Mouse (Mus musculus) thymus, adult 2 months (tissue): ENCODE measurements at regions not wholly inside any gene's neighbourhood (a gene's known extent, or its start where the extent isn't known, plus 50 kb on each side); places are given as distances from the start of the nearest gene placed in this dataset.

Experiments
- DNase-seq: peaks from one replicate; pipeline ENCODE4 v3.0.0; 2021
- H3K27ac ChIP-seq: fragments of 200-500 bp; 2 replicates; pipeline ENCODE4 v1.5.1; 2012; ENCODE audit warnings: low read length, control low read depth; ENCODE audit not compliant: control insufficient read depth, insufficient read depth
- H3K27me3 ChIP-seq: fragments of 200-500 bp; 2 replicates; pipeline ENCODE4 v1.6.1; 2012; ENCODE audit warnings: mild to moderate bottlenecking, low read length, moderate library complexity, mixed read lengths; ENCODE audit not compliant: control insufficient read depth, insufficient read depth
- H3K36me3 ChIP-seq: fragments of 200-500 bp; 2 replicates; pipeline ENCODE4 v1.6.1; 2012; ENCODE audit warnings: mild to moderate bottlenecking, low read length, moderate library complexity; ENCODE audit not compliant: control insufficient read depth, insufficient read depth
- H3K4me1 ChIP-seq: fragments of 200-500 bp; replicated peaks from 2 replicates; pipeline ENCODE4 v1.6.1; 2012; ENCODE audit warnings: low read length; ENCODE audit not compliant: control insufficient read depth, insufficient read depth
- H3K4me3 ChIP-seq: fragments of 200-500 bp; 2 replicates; pipeline ENCODE4 v1.5.1; 2012; ENCODE audit warnings: mild to moderate bottlenecking, low read length, control low read depth, moderate library complexity; ENCODE audit not compliant: control insufficient read depth, insufficient read depth
- CTCF ChIP-seq: fragments of 200-500 bp; IDR thresholded peaks from 2 replicates; pipeline ENCODE4 v1.5.1; 2012; ENCODE audit warnings: mild to moderate bottlenecking, control low read depth, low read length, moderate library complexity, borderline replicate concordance; ENCODE audit not compliant: control insufficient read depth, poor library complexity, insufficient read depth; ENCODE audit errors: extremely low read depth
- POLR2A ChIP-seq: fragments of 200-500 bp; IDR thresholded peaks from 2 replicates; pipeline ENCODE4 v1.6.1; 2012; ENCODE audit warnings: mild to moderate bottlenecking, low read length, control low read depth, moderate library complexity; ENCODE audit not compliant: control insufficient read depth, poor library complexity, insufficient read depth; ENCODE audit errors: extremely low read depth
- WGBS: fragments of 180-500 bp; shearing (Covaris S2); methylation state at CpG from one replicate; pipeline ENCODE4 v1.1.7; 2018; 5-methylcytosine and 5-hydroxymethylcytosine counted together

DNA sequence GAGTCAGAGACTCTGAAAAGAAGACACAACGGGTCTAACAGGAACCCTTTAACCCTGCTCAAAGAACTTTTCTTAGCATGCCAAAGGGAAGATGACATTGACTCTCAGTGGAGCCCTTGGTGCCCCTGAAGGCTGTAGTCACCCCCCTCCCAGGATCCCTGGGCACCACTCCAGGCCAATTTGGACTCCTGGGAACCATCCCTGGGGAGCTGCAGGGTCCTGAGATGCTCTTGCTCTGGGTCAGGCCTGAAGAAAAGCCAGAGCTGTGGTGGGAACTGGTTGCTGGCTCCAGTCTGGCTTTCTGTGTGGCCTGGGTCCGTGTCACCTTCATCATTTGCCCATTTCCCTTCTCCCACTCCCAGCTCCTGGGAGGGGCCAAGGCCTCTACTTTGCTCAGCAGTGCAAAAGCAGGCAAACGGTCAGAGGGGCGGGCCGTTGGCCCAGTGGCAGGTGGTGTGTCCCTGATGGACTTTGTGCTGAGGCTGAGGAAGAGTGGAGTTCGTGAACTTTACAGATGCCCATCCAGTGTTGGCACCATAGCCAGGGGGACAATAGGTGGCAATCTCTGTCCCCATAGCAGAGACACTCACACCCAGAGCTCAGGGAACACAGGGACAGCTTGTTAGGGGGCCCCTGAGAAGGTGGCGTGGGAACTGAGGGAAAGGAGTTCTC, 69.1 kb upstream of the Ccnd1 start:
- TF ChIP-seq POLR2A, result no peak
- TF ChIP-seq CTCF, result no peak
- Histone ChIP-seq H3K4me3 (no peak overlapping the region), H3K36me3 (no peaks in the 10 kb centered on the region), H3K4me1 (no peaks in the 10 kb centered on the region), H3K27me3 (no peaks in the 10 kb centered on the region), H3K27ac (no peak overlapping the region)
- WGBS, result 92% methylated on average over 7 of the region's 7 CpGs
- DNase-seq, result no peak

DNA sequence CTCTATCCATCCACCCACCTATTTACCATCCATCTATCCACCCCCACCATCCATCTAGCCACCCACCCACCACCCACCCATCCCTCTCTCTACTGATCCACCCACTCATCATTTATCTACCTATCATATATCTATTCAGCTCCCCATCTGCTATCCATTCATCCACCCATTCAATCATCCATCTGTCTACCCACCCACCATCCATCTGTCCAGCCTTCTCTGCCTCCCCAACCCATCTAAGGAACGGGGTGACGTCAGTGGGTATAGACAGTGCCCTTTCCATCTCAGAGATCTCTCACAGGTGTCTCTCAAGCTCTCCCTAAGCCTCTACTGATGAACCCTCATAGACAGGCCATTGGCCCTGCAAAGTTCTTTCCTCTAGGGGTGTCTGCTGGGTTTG, 67.5 kb upstream of the Ccnd1 start:
- Histone ChIP-seq H3K27ac (no peak overlapping the region), H3K4me1 (no peaks in the 10 kb centered on the region), H3K36me3 (no peaks in the 10 kb centered on the region), H3K4me3 (no peak overlapping the region), H3K27me3 (no peaks in the 10 kb centered on the region)
- 96% methylated on average over 2 of the region's 2 CpGs for WGBS
- no peak for DNase-seq
- TF ChIP-seq POLR2A, result no peak
- TF ChIP-seq CTCF, result no peak

GRCm38 (mm10) chr7:145001503-145002084, 61.9 kb upstream of the Ccnd1 start:
- H3K27ac ChIP-seq, result no peak overlapping the region
- H3K27me3 ChIP-seq, result no peaks in the 10 kb centered on the region
- H3K4me3 ChIP-seq, result no peak overlapping the region
- H3K36me3 ChIP-seq, result no peaks in the 10 kb centered on the region
- TF ChIP-seq CTCF, result no peak
- no peak for TF ChIP-seq POLR2A
- no peaks in the 10 kb centered on the region for H3K4me1 ChIP-seq
- 93% methylated on average over 4 of the region's 4 CpGs for WGBS
- no peak for DNase-seq

DNA sequence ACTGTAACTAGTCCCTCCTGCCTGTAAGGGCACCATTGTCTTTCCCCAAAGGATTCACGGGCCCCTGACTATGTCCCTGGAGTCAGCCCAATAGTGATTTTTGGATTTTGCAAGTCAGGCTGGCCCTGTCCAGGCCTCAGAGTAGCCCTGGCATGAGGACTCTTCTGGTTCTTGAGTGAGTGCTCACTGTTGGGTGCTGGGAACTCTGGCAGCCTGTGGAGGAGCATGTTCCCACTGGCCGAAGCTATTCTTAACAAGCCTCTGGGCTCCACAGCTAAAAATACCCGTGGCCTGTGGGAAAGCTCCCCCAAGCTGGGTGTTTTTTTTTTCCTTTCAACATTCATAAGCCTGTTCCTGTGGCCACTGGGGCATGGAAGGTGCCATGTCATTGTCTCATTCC, 60.0 kb upstream of the Ccnd1 start:
- 68% methylated on average over 3 of the region's 3 CpGs for WGBS
- Histone ChIP-seq H3K27ac (no peak overlapping the region), H3K4me3 (no peak overlapping the region), H3K27me3 (no peaks in the 10 kb centered on the region), H3K4me1 (no peaks in the 10 kb centered on the region), H3K36me3 (no peaks in the 10 kb centered on the region)
- no peak for TF ChIP-seq CTCF
- no peak for TF ChIP-seq POLR2A
- no peak for DNase-seq

GRCm38 (mm10) chr7:144996847-144997246, 57.1 kb upstream of the Ccnd1 start:
- no peak overlapping the region for H3K27ac ChIP-seq
- 90% methylated on average over 3 of the region's 3 CpGs for WGBS
- no peaks in the 10 kb centered on the region for H3K36me3 ChIP-seq
- H3K4me1 ChIP-seq, result no peaks in the 10 kb centered on the region
- no peak overlapping the region for H3K4me3 ChIP-seq
- no peak for DNase-seq
- TF ChIP-seq POLR2A (no peak), CTCF (no peak)
- no peaks in the 10 kb centered on the region for H3K27me3 ChIP-seq

GRCm38 (mm10) chr7:144994229-144994628, 54.5 kb upstream of the Ccnd1 start:
- WGBS, result 87% methylated on average over 4 of the region's 4 CpGs

More at GRCm38 (mm10) chr7:144994229-144994628, 54.5 kb upstream of the Ccnd1 start:
- Histone ChIP-seq H3K36me3 (no peaks in the 10 kb centered on the region), H3K27me3 (no peaks in the 10 kb centered on the region), H3K4me3 (no peak overlapping the region), H3K4me1 (no peaks in the 10 kb centered on the region), H3K27ac (no peak overlapping the region)
- no peak for DNase-seq
- TF ChIP-seq POLR2A, result no peak
- TF ChIP-seq CTCF, result no peak
